Mouse (Mus musculus) heart, embryonic 13.5 days (tissue): ENCODE data around the gene Tk2. TPM values are rescaled to one million over a fixed set of nuclear protein-coding genes. Genes with fewer than 3 reads are reported as not detected.

Source experiments
- ATAC-seq: fragments of 200-750 bp; cut with Nextera tagmentation; 2 replicates; pipeline ENCODE4 v1.8.0; 2017; ENCODE audit warnings: moderate TSS enrichment; ENCODE audit not compliant: insufficient number of reproducible peaks, low FRiP score, low TSS enrichment; ENCODE audit errors: extremely low read depth
- H3K27ac ChIP-seq: fragments of 300-500 bp; sonication (generic); replicated peaks from 2 replicates; pipeline ENCODE4 v1.5.1; 2015; ENCODE audit warnings: moderate library complexity, mild to moderate bottlenecking, inconsistent platforms
- H3K27me3 ChIP-seq: fragments of 300-500 bp; sonication (generic); replicated peaks from 2 replicates; pipeline ENCODE4 v1.6.1; 2015; ENCODE audit warnings: mild to moderate bottlenecking, inconsistent platforms
- H3K36me3 ChIP-seq: fragments of 300-500 bp; sonication (generic); 2 replicates; pipeline ENCODE4 v1.6.1; 2015; ENCODE audit warnings: mild to moderate bottlenecking, inconsistent platforms
- H3K4me1 ChIP-seq: fragments of 300-500 bp; sonication (generic); 2 replicates; pipeline ENCODE4 v1.6.1; 2015; ENCODE audit warnings: inconsistent platforms
- H3K4me2 ChIP-seq: fragments of 300-500 bp; sonication (generic); 2 replicates; pipeline ENCODE4 v1.6.1; 2015; ENCODE audit warnings: inconsistent platforms, mild to moderate bottlenecking, moderate library complexity
- H3K4me3 ChIP-seq: fragments of 300-500 bp; sonication (generic); 2 replicates; pipeline ENCODE4 v1.5.1; 2015; ENCODE audit warnings: moderate library complexity, mild to moderate bottlenecking, inconsistent platforms
- H3K9ac ChIP-seq: fragments of 300-500 bp; sonication (generic); 2 replicates; pipeline ENCODE4 v1.6.1; 2015; ENCODE audit warnings: inconsistent platforms, mild to moderate bottlenecking, moderate library complexity
- H3K9me3 ChIP-seq: fragments of 300-500 bp; sonication (generic); 2 replicates; pipeline ENCODE4 v1.6.1; 2016; ENCODE audit warnings: inconsistent platforms
- WGBS: fragments of 180-500 bp; shearing (Covaris S2); methylation state at CpG from one replicate; pipeline ENCODE4 v1.1.7; 2015; ENCODE audit warnings: mixed read lengths; 5-methylcytosine and 5-hydroxymethylcytosine counted together
- polyA plus RNA-seq: library from polyadenylated mRNA; unstranded; fragments of >200 nt; fragmentation: Nextera tagmentation; extraction: Ambion mirVana; gene quantifications from 2 replicates; pipeline ENCODE4 v1.2.1, GENCODE M21; 2015

Gene Tk2
- polyA plus RNA-seq, 1 experiment from 2014 or later: 10.3 TPM

- ATAC-seq: no peak
Measured at GRCm38 (mm10) chr8:104184905-104185304, 63.5 kb downstream of the Tk2 start.

GRCm38 (mm10) chr8:104177054-104177453, 71.3 kb downstream of the Tk2 start:
- peaks cover 25% of the 10 kb centered on the region for H3K27me3 ChIP-seq
- H3K4me3 ChIP-seq: no peak overlapping the region
- H3K9me3 ChIP-seq: no peaks in the 10 kb centered on the region
- H3K36me3 ChIP-seq: no peaks in the 10 kb centered on the region
- H3K27ac ChIP-seq: no peak overlapping the region
- no peak overlapping the region for H3K9ac ChIP-seq
- H3K4me2 ChIP-seq: no peak overlapping the region
- H3K4me1 ChIP-seq: peaks cover 10% of the 10 kb centered on the region
- WGBS: 66% methylated on average over 4 of the region's 4 CpGs
- no peak; the same call in 1 of the 2 replicates for ATAC-seq

More at GRCm38 (mm10) chr8:104184905-104185304, 63.5 kb downstream of the Tk2 start:
- no peaks in the 10 kb centered on the region for H3K36me3 ChIP-seq
- 30% methylated on average over 6 of the region's 6 CpGs for WGBS
- H3K27ac ChIP-seq: no peak overlapping the region
- H3K4me3 ChIP-seq: no peak overlapping the region
- no peaks in the 10 kb centered on the region for H3K9me3 ChIP-seq
- H3K4me1 ChIP-seq: no peaks in the 10 kb centered on the region
- H3K27me3 ChIP-seq: peaks cover 4% of the 10 kb centered on the region; the same call in 1 of the 2 replicates
- no peak overlapping the region for H3K9ac ChIP-seq
- no peak overlapping the region for H3K4me2 ChIP-seq

Other genes starting within 250 kb of the Tk2 start
- 47.9 and 49.9 TPM in 2 replicates for gene Cdh5, start 146.9 kb downstream of the Tk2 start, polyA plus RNA-seq
- gene Bean1, start 78.1 kb downstream of the Tk2 start, polyA plus RNA-seq: 0.55 and 0.65 TPM in 2 replicates
- 25.6 and 35.1 TPM in 2 replicates for gene Cklf, start 2.3 kb upstream of the Tk2 start, polyA plus RNA-seq
- not detected in 2 replicates for gene Cmtm2a, start 44.6 kb upstream of the Tk2 start, polyA plus RNA-seq
- gene Gm45711, start 61.5 kb upstream of the Tk2 start, polyA plus RNA-seq: not detected in 2 replicates
- gene Cmtm1, start 61.6 kb upstream of the Tk2 start, polyA plus RNA-seq: not detected in 2 replicates
- gene Gm11020, start 73.0 kb upstream of the Tk2 start, polyA plus RNA-seq: not detected in 2 replicates
- gene Cmtm2b, start 73.7 kb upstream of the Tk2 start, polyA plus RNA-seq: not detected in 2 replicates
- gene Cmtm3, start 90.9 kb upstream of the Tk2 start, polyA plus RNA-seq: 95.9 and 100 TPM in 2 replicates
- gene Cmtm4, start 147.2 kb upstream of the Tk2 start, polyA plus RNA-seq: 1.2 and 1.6 TPM in 2 replicates
- gene Dync1li2, start 194.5 kb upstream of the Tk2 start, polyA plus RNA-seq: 45.0 and 51.1 TPM in 2 replicates